Mouse (Mus musculus) limb, embryonic 14.5 days (tissue): Measurements from ENCODE around the gene Sf1. TPM values are rescaled to one million over a fixed set of nuclear protein-coding genes. Genes with fewer than 3 reads are reported as not detected.

Experiments
- ATAC-seq: fragments of 200-750 bp; cut with Nextera tagmentation; 2 replicates; pipeline ENCODE4 v1.8.0; 2017; ENCODE audit warnings: low read depth, moderate number of reproducible peaks, moderate TSS enrichment; ENCODE audit not compliant: low FRiP score
- DNase-seq: peaks from one replicate; pipeline ENCODE4 v3.0.0-alpha.2; 2015; ENCODE audit warnings: low spot score
- H3K27ac ChIP-seq: fragments of 300-500 bp; sonication (generic); replicated peaks from 2 replicates; pipeline ENCODE4 v1.5.1; 2014; ENCODE audit warnings: low read depth, mild to moderate bottlenecking, low read length, moderate library complexity, mixed read lengths
- H3K27me3 ChIP-seq: fragments of 300-500 bp; sonication (generic); 2 replicates; pipeline ENCODE4 v1.6.1; 2014; ENCODE audit warnings: low read length, mixed read lengths; ENCODE audit not compliant: control insufficient read depth, insufficient read depth
- H3K36me3 ChIP-seq: fragments of 300-500 bp; sonication (generic); 2 replicates; pipeline ENCODE4 v1.6.1; 2014; ENCODE audit warnings: mild to moderate bottlenecking, low read length, moderate library complexity, mixed read lengths; ENCODE audit not compliant: control insufficient read depth, insufficient read depth
- H3K4me1 ChIP-seq: fragments of 300-500 bp; sonication (generic); 2 replicates; pipeline ENCODE4 v1.6.1; 2014; ENCODE audit warnings: antibody characterized with exemption, low read length, mixed read lengths; ENCODE audit not compliant: control insufficient read depth, insufficient read depth
- H3K4me2 ChIP-seq: fragments of 300-500 bp; sonication (generic); replicated peaks from 2 replicates; pipeline ENCODE4 v1.6.1; 2014; ENCODE audit warnings: low read depth, mild to moderate bottlenecking, low read length, moderate library complexity; ENCODE audit not compliant: severe bottlenecking
- H3K4me3 ChIP-seq: fragments of 300-500 bp; sonication (generic); replicated peaks from 2 replicates; pipeline ENCODE4 v1.5.1; 2014; ENCODE audit warnings: low read length
- H3K9ac ChIP-seq: fragments of 300-500 bp; sonication (generic); 2 replicates; pipeline ENCODE4 v1.6.1; 2014; ENCODE audit warnings: mild to moderate bottlenecking, low read depth, low read length, moderate library complexity; ENCODE audit not compliant: severe bottlenecking
- H3K9me3 ChIP-seq: fragments of 300-500 bp; sonication (generic); 2 replicates; pipeline ENCODE4 v1.6.1; 2016; ENCODE audit warnings: low read length; ENCODE audit not compliant: control insufficient read depth
- POLR2A ChIP-seq: fragments of 200-500 bp; IDR thresholded peaks from 2 replicates; pipeline ENCODE4 v1.8.0; 2012; ENCODE audit warnings: inconsistent platforms, mild to moderate bottlenecking, moderate library complexity, borderline replicate concordance; ENCODE audit not compliant: insufficient read depth, insufficient read length; ENCODE audit errors: extremely low read depth
- WGBS: fragments of 180-500 bp; shearing (Covaris S2); extraction: QIAGEN DNeasy Blood & Tissue Kit; methylation state at CpG from one replicate; pipeline ENCODE4 v1.1.7; 2014; 5-methylcytosine and 5-hydroxymethylcytosine counted together
- polyA plus RNA-seq, 2 experiments: library from polyadenylated mRNA; depleted of rRNA in 1 of 2; stranded (reverse) in 1 of 2; unstranded in 1 of 2; fragments of >200 nt; fragmentation: Nextera tagmentation in 1 of 2; extraction: Ambion mirVana in 1 of 2; gene quantifications; 2 replicates each; pipeline versions ENCODE4 v1.2.1 to v1.2.3; 2012 to 2014

The Sf1 gene
- polyA plus RNA-seq, 2 experiments: 149 to 252 TPM

GRCm38 (mm10) chr19:6397582-6398249 is 34.2 kb downstream of the Sf1 start:
- DNase-seq (no peak), ATAC-seq (no peak)
- no peak overlapping the region for H3K4me3 ChIP-seq
- H3K27me3 ChIP-seq: peaks cover 35% of the 10 kb centered on the region
- no peak overlapping the region for H3K27ac ChIP-seq
- 80% methylated on average over 22 of the region's 22 CpGs for WGBS
- no peaks in the 10 kb centered on the region for H3K9me3 ChIP-seq
- TF ChIP-seq POLR2A: no peak
- no peak overlapping the region for H3K9ac ChIP-seq
- no peaks in the 10 kb centered on the region for H3K36me3 ChIP-seq
- peaks cover 18% of the 10 kb centered on the region for H3K4me1 ChIP-seq
- no peak overlapping the region for H3K4me2 ChIP-seq

GRCm38 (mm10) chr19:6398447-6399284 is 35.2 kb downstream of the Sf1 start:
- Histone ChIP-seq H3K9me3 (no peaks in the 10 kb centered on the region), H3K9ac (peak overlapping the region; percentile 58)

GRCm38 (mm10) chr19:6399285-6400095 is 36.0 kb downstream of the Sf1 start, which contains the start of gene Rasgrp2:
Gene Rasgrp2, plus strand, starts transcription at chr19:6399340.
- Histone ChIP-seq H3K9ac (peak within 1 kb of the TSS; percentile 58), H3K36me3 (no peaks in the 10 kb centered on the region), H3K4me3 (peak within 1 kb of the TSS; percentile 52), H3K9me3 (no peaks in the 10 kb centered on the region), H3K4me2 (peak within 1 kb of the TSS; percentile 95), H3K27ac (no peak within 1 kb of the TSS), H3K4me1 (peaks cover 18% of the 10 kb centered on the region), H3K27me3 (peaks cover 35% of the 10 kb centered on the region)
- DNase-seq (no peak), ATAC-seq (peak; percentile 20; the same call in 1 of the 2 replicates)
- 3% methylated on average over 48 of the region's 87 CpGs for whole genome bisulfite sequencing
- no peak for TF ChIP-seq POLR2A

More at GRCm38 (mm10) chr19:6398447-6399284, 35.2 kb downstream of the Sf1 start:
- Histone ChIP-seq H3K27ac (no peak overlapping the region), H3K4me2 (peak overlapping the region; percentile 95), H3K36me3 (no peaks in the 10 kb centered on the region), H3K27me3 (peaks cover 35% of the 10 kb centered on the region), H3K4me1 (peaks cover 18% of the 10 kb centered on the region), H3K4me3 (peak overlapping the region; percentile 52)
- TF ChIP-seq POLR2A: no peak
- WGBS: 1% methylated on average over 37 of the region's 39 CpGs
- peak; percentile 35 for ATAC-seq
- DNase-seq: peak; percentile 66

- TF ChIP-seq POLR2A: no peak
- no peak overlapping the region for H3K27ac ChIP-seq
- peak overlapping the region; percentile 52 for H3K4me3 ChIP-seq
- 3% methylated on average over 29 of the region's 29 CpGs for WGBS
- peaks cover 35% of the 10 kb centered on the region for H3K27me3 ChIP-seq
- peaks cover 18% of the 10 kb centered on the region for H3K4me1 ChIP-seq
- H3K4me2 ChIP-seq: peak overlapping the region; percentile 95
- H3K36me3 ChIP-seq: no peaks in the 10 kb centered on the region
- no peak for ATAC-seq
- H3K9me3 ChIP-seq: no peaks in the 10 kb centered on the region
- H3K9ac ChIP-seq: peak overlapping the region; percentile 58
- no peak for DNase-seq
Measured at GRCm38 (mm10) chr19:6400096-6401086, 36.9 kb downstream of the Sf1 start.
